Mouse (Mus musculus) liver, postnatal 0 days (tissue): ENCODE measurements at regions not wholly inside any gene's neighbourhood (a gene's known extent, or its start where the extent isn't known, plus 50 kb on each side); places are given as distances from the start of the nearest gene placed in this dataset.

Source experiments
- CTCF ChIP-seq: sonication (generic); IDR thresholded peaks from 2 replicates; pipeline ENCODE4 v1.5.1; 2016; ENCODE audit warnings: antibody characterized with exemption, low read depth
- EP300 ChIP-seq: IDR thresholded peaks from 2 replicates; pipeline ENCODE4 v1.6.1; 2016; ENCODE audit warnings: antibody characterized with exemption, low read depth, mild to moderate bottlenecking

GRCm38 (mm10) chr2:63700255-63700654 is 397.6 kb downstream of the Fign start:
- TF ChIP-seq CTCF (peak; percentile 53), EP300 (no peak)
